Mouse (Mus musculus) T-helper 17 cell (primary cell): ENCODE measurements around the gene Nudt1.

Experiments used
- in situ Hi-C, 2 experiments: fragments of 300-600 bp; cut with MboI, MseI; formaldehyde crosslinking; loops; 1 replicate in 1 of 2; 2 replicates in 1 of 2; pipeline ENCODE4 v1.15.1; 2025; ENCODE audit warnings: high pct_unique_total_duplicates in 2 of 2

Gene Nudt1

GRCm38 (mm10) chr5:140321042-140321755 is at the start of gene Nudt1, which contains the start of gene Mad1l1:
Nudt1 (plus strand) TSS chr5:140321656.
Mad1l1 (minus strand) TSS chr5:140321552.
- in situ Hi-C loops = no loop called here

GRCm38 (mm10) chr5:140276779-140277178 is 44.7 kb upstream of the Nudt1 start:
- in situ Hi-C loops = loop anchor here in 1 of 2 experiments (10.0 kb wide), 1 partner anchor 1682 kb away; no protein-coding TSS in a partner anchor

GRCm38 (mm10) chr5:140280205-140280604 is 41.3 kb upstream of the Nudt1 start:
- in situ Hi-C loops = no loop called here

- in situ Hi-C loops = no loop called here
Observed at GRCm38 (mm10) chr5:140282376-140282775, 39.1 kb upstream of the Nudt1 start.

GRCm38 (mm10) chr5:140282900-140283299 is 38.6 kb upstream of the Nudt1 start:
- in situ Hi-C loops = no loop called here

- in situ Hi-C loops = no loop called here
Observed at GRCm38 (mm10) chr5:140284011-140284410, 37.4 kb upstream of the Nudt1 start.

GRCm38 (mm10) chr5:140284761-140285160 is 36.7 kb upstream of the Nudt1 start:
- in situ Hi-C loops = no loop called here

- in situ Hi-C loops = no loop called here
Observed at GRCm38 (mm10) chr5:140288287-140288686, 33.2 kb upstream of the Nudt1 start.

GRCm38 (mm10) chr5:140289161-140289560 is 32.3 kb upstream of the Nudt1 start:
- in situ Hi-C loops = no loop called here

GRCm38 (mm10) chr5:140292152-140292551 is 29.3 kb upstream of the Nudt1 start:
- in situ Hi-C loops = loop anchor here in 1 of 2 experiments (10.0 kb wide), 1 partner anchor 447 kb away; no protein-coding TSS in a partner anchor

- in situ Hi-C loops = loop anchor here in 1 of 2 experiments (10.0 kb wide), 1 partner anchor 453 kb away; no protein-coding TSS in a partner anchor
Observed at GRCm38 (mm10) chr5:140298291-140298690, 23.2 kb upstream of the Nudt1 start.

- in situ Hi-C loops = loop anchor here in 1 of 2 experiments (5.0 kb wide), 1 partner anchor 604 kb away; no protein-coding TSS in a partner anchor
Observed at GRCm38 (mm10) chr5:140306016-140306415, 15.4 kb upstream of the Nudt1 start.

GRCm38 (mm10) chr5:140307602-140308001 is 13.9 kb upstream of the Nudt1 start:
- in situ Hi-C loops = loop anchor here in 1 of 2 experiments (5.0 kb wide), 1 partner anchor 605 kb away; no protein-coding TSS in a partner anchor

- in situ Hi-C loops = loop anchor here in 1 of 2 experiments (10.0 kb wide), 1 partner anchor 482 kb away; no protein-coding TSS in a partner anchor
Observed at GRCm38 (mm10) chr5:140316716-140317115, 4.7 kb upstream of the Nudt1 start.

GRCm38 (mm10) chr5:140321756-140322575 is 510 bp downstream of the Nudt1 start:
- in situ Hi-C loops = no loop called here

- in situ Hi-C loops = no loop called here
Observed at GRCm38 (mm10) chr5:140324058-140324457, 2.6 kb downstream of the Nudt1 start.

GRCm38 (mm10) chr5:140331615-140332512 is 10.4 kb downstream of the Nudt1 start, which contains the start of gene Mrm2:
Mrm2 (minus strand) TSS chr5:140331898.
- in situ Hi-C loops = no loop called here

GRCm38 (mm10) chr5:140332519-140332918 is 11.1 kb downstream of the Nudt1 start:
- in situ Hi-C loops = no loop called here

GRCm38 (mm10) chr5:140333631-140334030 is 12.2 kb downstream of the Nudt1 start:
- in situ Hi-C loops = no loop called here

- in situ Hi-C loops = no loop called here
Observed at GRCm38 (mm10) chr5:140336680-140337079, 15.2 kb downstream of the Nudt1 start.

GRCm38 (mm10) chr5:140338779-140339178 is 17.3 kb downstream of the Nudt1 start:
- in situ Hi-C loops = no loop called here
